Mouse (Mus musculus) kidney, adult 2 months (tissue): ENCODE results near the gene Lrrc4b.

ENCODE experiments used
- CTCF ChIP-seq: fragments of 200-500 bp; conservative IDR thresholded peaks from 2 replicates; pipeline ENCODE4 v1.5.1; 2011; ENCODE audit warnings: low read depth, mild to moderate bottlenecking, control low read depth, low read length, moderate library complexity, mixed read lengths; ENCODE audit not compliant: insufficient read depth, insufficient read length
- POLR2A ChIP-seq: fragments of 200-500 bp; IDR thresholded peaks from one replicate; pipeline ENCODE4 v1.6.1; 2011; ENCODE audit warnings: low read depth, low read length, control low read depth

- no peak for TF ChIP-seq CTCF
- TF ChIP-seq POLR2A, result no peak
Observed at GRCm38 (mm10) chr7:44460767-44461502, 32.1 kb downstream of the Lrrc4b start.
